Mouse (Mus musculus) forebrain, embryonic 11.5 days (tissue): Measurements from ENCODE around the gene Fntb. TPM values are rescaled to one million over a fixed set of nuclear protein-coding genes. Genes with fewer than 3 reads are reported as not detected.
"Not testable (repeated sequence)": the region's sequence is repeated elsewhere in the genome, so short reads cannot be mapped to it uniquely, and the experiment has no call there.

Source experiments
- ATAC-seq: fragments of 200-750 bp; cut with Nextera tagmentation; replicated peaks from 2 replicates; pipeline ENCODE4 v1.8.0; 2017; ENCODE audit warnings: moderate TSS enrichment; ENCODE audit not compliant: low FRiP score
- DNase-seq: peaks from one replicate; pipeline ENCODE4 v3.0.0-alpha.2; 2017; ENCODE audit warnings: low spot score
- H3K27ac ChIP-seq: fragments of 300-500 bp; sonication (generic); 2 replicates; pipeline ENCODE4 v1.5.1; 2014; ENCODE audit warnings: low read depth, low read length
- H3K27me3 ChIP-seq: fragments of 300-500 bp; sonication (generic); 2 replicates; pipeline ENCODE4 v1.6.1; 2014; ENCODE audit warnings: mild to moderate bottlenecking, low read length, mixed read lengths; ENCODE audit not compliant: control insufficient read depth, insufficient read depth
- H3K36me3 ChIP-seq: fragments of 300-500 bp; sonication (generic); 2 replicates; pipeline ENCODE4 v1.6.1; 2014; ENCODE audit warnings: mild to moderate bottlenecking, low read length, moderate library complexity, mixed read lengths; ENCODE audit not compliant: control insufficient read depth, insufficient read depth
- H3K4me1 ChIP-seq: fragments of 300-500 bp; sonication (generic); replicated peaks from 2 replicates; pipeline ENCODE4 v1.6.1; 2014; ENCODE audit warnings: low read length, mixed read lengths; ENCODE audit not compliant: control insufficient read depth, insufficient read depth
- H3K4me2 ChIP-seq: fragments of 300-500 bp; sonication (generic); 2 replicates; pipeline ENCODE4 v1.6.1; 2014; ENCODE audit warnings: low read depth, mild to moderate bottlenecking, low read length, moderate library complexity, mixed read lengths; ENCODE audit not compliant: severe bottlenecking
- H3K4me3 ChIP-seq: fragments of 300-500 bp; sonication (generic); 2 replicates; pipeline ENCODE4 v1.5.1; 2014; ENCODE audit warnings: low read depth, low read length
- H3K9ac ChIP-seq: fragments of 300-500 bp; sonication (generic); 2 replicates; pipeline ENCODE4 v1.6.1; 2014; ENCODE audit warnings: low read length
- H3K9me3 ChIP-seq: fragments of 300-500 bp; sonication (generic); 2 replicates; pipeline ENCODE4 v1.6.1; 2016; ENCODE audit warnings: low read length, mixed read lengths; ENCODE audit not compliant: control insufficient read depth
- WGBS: fragments of 180-500 bp; shearing (Covaris S2); extraction: QIAGEN DNeasy Blood & Tissue Kit; methylation state at CpG from one replicate; pipeline ENCODE4 v1.1.7; 2014; 5-methylcytosine and 5-hydroxymethylcytosine counted together
- polyA plus RNA-seq: library from polyadenylated mRNA; unstranded; fragments of >200 nt; fragmentation: Nextera tagmentation; extraction: Ambion mirVana; gene quantifications from 2 replicates; pipeline ENCODE4 v1.2.1, GENCODE M21; 2014

Fntb gene
- polyA plus RNA-seq, 1 experiment from 2014 or later: 44.7 TPM

DNA sequence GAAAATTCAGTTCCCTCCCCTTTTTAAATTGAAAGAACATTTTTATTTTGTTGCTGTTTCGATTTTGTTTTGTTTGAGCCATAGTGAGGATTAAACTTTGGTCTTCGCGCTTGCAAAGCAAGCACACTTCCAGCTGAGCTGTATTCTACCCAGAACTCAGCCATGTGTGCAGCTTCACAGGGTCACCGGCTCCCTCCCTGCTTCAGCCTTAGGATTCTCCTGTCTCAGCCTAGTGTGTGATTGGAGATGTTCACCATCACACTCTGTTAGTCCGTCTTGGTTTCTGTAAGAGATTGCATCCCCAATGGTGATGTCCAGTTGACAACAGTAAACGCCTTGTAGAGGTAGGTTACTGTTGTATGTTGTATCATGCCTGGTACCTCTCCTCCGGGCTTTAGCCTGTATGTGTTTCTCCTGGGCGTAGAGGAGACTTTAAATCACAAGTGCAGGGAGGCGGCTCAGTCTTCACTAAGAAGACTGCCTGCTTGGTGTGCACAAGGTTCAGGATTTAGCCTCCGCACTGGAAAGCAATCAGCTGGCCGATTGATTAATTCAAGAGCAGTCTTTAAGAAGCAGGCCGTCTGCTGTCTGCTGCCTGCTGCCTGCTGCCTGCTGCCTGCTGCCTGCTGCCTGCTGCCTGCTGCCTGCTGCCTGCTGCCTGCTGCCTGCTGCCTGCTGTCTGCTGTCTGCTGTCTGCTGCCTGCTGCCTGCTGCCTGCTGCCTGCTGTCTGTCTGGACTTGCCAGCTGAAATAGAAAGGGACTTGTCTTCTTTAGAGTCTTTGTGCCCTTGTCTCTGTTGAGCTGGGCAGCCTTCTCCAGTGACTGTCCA lies 15.5 kb downstream of the Fntb start:
- no peaks in the 10 kb centered on the region for H3K36me3 ChIP-seq
- DNase-seq (no peak), ATAC-seq (no peak)
- no peak overlapping the region for H3K4me2 ChIP-seq
- H3K27me3 ChIP-seq: no peaks in the 10 kb centered on the region
- no peak overlapping the region for H3K4me3 ChIP-seq
- no peak overlapping the region for H3K9ac ChIP-seq
- no peak overlapping the region for H3K27ac ChIP-seq
- H3K4me1 ChIP-seq: no peaks in the 10 kb centered on the region
- no peaks in the 10 kb centered on the region for H3K9me3 ChIP-seq
- 75% methylated on average over 12 of the region's 12 CpGs for WGBS

DNA sequence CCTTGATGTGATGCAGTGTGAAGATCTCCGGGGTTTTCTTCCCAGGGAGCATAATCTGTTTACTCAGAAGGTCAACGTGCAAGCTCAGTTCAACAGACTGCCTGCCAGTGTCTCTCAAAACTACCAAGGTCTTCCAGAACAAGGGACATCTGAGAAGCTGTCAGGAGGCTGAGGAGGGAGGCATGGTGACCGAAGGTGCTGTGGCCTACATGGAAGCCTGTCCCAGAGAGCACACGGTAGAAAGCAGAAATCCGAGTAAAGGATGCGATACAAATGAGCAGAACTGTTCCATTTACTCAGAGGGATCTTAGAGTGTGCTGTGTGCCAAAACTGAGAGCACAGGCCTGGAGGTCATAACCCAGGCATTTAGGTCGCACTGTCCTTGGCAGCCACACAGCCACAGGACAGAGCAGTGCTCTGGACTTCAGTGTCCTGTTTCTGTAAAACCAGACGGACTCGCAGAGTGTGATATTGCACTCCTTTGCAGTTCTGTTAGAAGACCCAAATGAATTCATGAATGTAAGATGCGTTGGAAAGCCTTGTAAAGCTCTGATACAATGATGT lies 18.7 kb downstream of the Fntb start:
- WGBS: 78% methylated on average over 10 of the region's 10 CpGs
- Histone ChIP-seq H3K27me3 (no peaks in the 10 kb centered on the region), H3K36me3 (no peaks in the 10 kb centered on the region), H3K4me1 (no peaks in the 10 kb centered on the region), H3K4me3 (no peak overlapping the region), H3K27ac (no peak overlapping the region), H3K9ac (no peak overlapping the region), H3K9me3 (no peaks in the 10 kb centered on the region), H3K4me2 (no peak overlapping the region)
- ATAC-seq (no peak), DNase-seq (no peak)

DNA sequence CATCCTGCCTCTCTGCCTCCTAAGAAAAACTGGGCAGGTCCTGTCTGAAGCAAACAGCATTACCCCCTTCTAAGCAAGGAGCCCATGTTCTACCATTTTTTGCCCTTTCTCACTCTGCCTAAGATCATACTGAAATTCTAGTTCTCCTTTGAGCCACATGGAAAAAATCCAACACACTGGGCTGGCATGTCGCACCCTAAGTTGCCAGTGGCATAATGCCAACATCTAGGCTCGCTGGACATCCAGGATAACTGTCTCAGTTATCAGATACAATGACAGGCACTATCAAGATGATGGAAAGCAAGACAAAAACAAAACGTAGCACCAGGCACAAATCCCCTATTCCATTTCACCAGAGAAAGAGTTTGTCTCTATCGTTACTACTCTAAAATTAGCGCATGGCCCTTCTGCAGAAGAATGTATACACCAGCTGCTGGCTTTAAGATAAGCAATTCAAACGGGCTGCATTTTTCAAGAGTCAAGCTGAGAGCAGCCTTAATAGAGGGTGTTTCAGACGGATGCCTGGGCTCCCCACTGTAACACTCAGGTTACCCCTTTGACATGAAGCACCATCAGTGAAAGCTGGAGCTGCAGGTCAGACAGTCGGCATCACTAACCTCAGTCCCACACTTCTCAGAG lies 25.2 kb downstream of the Fntb start:
- Histone ChIP-seq H3K27me3 (no peaks in the 10 kb centered on the region), H3K9ac (no peak overlapping the region), H3K4me1 (no peaks in the 10 kb centered on the region), H3K36me3 (no peaks in the 10 kb centered on the region), H3K4me3 (no peak overlapping the region), H3K27ac (no peak overlapping the region), H3K9me3 (no peaks in the 10 kb centered on the region), H3K4me2 (no peak overlapping the region)
- WGBS: 69% methylated on average over 8 of the region's 8 CpGs
- no peak for ATAC-seq
- DNase-seq: no peak

DNA sequence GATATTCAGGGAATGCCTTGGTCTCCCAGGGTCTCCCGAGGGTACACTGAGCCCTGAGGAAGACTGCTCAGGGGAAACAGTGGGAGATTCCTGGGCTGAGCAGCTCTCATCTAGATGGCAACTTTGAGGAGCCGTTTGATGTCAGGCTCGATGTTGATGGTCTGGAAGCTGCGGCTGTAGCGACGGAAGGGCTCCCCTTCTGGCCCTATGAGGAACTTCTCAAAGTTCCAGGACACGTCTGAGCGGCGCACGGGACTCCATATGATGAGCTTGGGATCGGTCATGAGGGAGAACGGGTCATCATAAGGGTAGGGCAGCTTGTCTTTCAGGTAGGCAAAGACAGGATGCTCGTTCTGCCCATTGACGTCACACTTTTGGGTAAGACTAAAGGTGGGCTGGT lies 27.2 kb downstream of the Fntb start:
- WGBS: 57% methylated on average over 14 of the region's 14 CpGs
- DNase-seq, H3K4me3 ChIP-seq, H3K4me2 ChIP-seq, H3K4me1 ChIP-seq, H3K27ac ChIP-seq, H3K27me3 ChIP-seq, H3K9me3 ChIP-seq, H3K9ac ChIP-seq, H3K36me3 ChIP-seq, ATAC-seq: not testable (repeated sequence)

DNA sequence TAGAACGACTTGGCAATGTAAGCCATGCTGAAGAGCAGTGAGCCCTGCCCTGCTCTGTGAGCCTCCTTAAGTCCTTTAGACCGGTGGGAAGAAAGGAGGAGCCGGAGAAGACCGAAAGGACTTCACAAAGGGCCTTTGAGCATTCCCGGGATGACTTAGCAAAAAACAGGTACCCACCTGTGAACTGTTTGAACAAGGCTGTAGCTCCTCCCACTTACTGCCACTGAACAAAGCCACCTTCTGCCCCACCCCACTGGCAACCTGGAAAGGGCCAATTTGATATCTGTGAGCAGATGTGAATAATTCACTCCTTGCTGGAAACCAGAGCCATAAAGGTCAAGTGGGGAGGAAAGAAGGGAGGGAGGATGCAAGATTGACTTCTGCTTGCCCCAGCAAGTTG lies 30.0 kb downstream of the Fntb start, which contains the start of gene Gpx2:
Gpx2 (minus strand) TSS at position 205 of the 400 bp plus-strand sequence.
- WGBS: 81% methylated on average over 5 of the region's 5 CpGs

DNA sequence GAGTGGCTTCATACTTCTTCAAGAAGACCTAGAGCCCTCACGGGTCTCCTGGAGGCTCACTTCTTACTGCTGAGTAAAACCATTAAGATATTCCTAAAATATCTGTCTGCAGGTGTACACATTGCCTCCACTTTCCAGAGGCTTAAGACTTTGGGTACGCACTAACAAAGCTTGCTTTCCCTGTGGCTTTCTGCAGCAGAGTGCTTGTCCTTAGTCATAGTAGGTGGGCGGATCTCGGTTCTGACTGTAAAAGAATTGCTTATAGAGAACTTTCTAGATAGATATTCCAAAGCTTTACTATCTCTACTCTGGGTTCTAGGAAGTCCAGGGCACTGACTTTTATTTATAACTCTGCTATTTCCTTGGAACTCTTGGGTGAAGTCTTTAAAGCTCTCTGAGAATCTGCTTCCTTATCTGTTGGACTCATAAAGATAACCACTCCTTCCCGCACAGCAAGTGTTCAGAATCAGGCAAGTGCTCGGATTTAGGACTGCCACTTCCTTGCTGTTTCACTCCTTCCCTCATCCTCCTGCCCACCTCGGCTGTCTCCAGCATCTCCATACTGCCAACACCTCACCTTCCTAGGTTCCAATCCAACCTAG lies 31.6 kb downstream of the Fntb start:
- DNase-seq (no peak), ATAC-seq (no peak)
- no peak overlapping the region for H3K9ac ChIP-seq
- no peaks in the 10 kb centered on the region for H3K9me3 ChIP-seq
- no peak overlapping the region for H3K27ac ChIP-seq
- H3K27me3 ChIP-seq: no peaks in the 10 kb centered on the region
- H3K4me1 ChIP-seq: no peaks in the 10 kb centered on the region
- H3K4me2 ChIP-seq: no peak overlapping the region
- 86% methylated on average over 7 of the region's 7 CpGs for WGBS
- H3K4me3 ChIP-seq: no peak overlapping the region
- no peaks in the 10 kb centered on the region for H3K36me3 ChIP-seq

More for the DNA sequence above, 30.0 kb downstream of the Fntb start, which contains the start of gene Gpx2:
- H3K27ac ChIP-seq: no peak within 1 kb of the TSS
- H3K27me3 ChIP-seq: no peaks in the 10 kb centered on the region
- DNase-seq: no peak
- H3K4me3 ChIP-seq: no peak within 1 kb of the TSS
- no peaks in the 10 kb centered on the region for H3K4me1 ChIP-seq
- ATAC-seq: no peak
- no peaks in the 10 kb centered on the region for H3K36me3 ChIP-seq
- no peak within 1 kb of the TSS for H3K4me2 ChIP-seq
- H3K9me3 ChIP-seq: no peaks in the 10 kb centered on the region
- H3K9ac ChIP-seq: no peak within 1 kb of the TSS

DNA sequence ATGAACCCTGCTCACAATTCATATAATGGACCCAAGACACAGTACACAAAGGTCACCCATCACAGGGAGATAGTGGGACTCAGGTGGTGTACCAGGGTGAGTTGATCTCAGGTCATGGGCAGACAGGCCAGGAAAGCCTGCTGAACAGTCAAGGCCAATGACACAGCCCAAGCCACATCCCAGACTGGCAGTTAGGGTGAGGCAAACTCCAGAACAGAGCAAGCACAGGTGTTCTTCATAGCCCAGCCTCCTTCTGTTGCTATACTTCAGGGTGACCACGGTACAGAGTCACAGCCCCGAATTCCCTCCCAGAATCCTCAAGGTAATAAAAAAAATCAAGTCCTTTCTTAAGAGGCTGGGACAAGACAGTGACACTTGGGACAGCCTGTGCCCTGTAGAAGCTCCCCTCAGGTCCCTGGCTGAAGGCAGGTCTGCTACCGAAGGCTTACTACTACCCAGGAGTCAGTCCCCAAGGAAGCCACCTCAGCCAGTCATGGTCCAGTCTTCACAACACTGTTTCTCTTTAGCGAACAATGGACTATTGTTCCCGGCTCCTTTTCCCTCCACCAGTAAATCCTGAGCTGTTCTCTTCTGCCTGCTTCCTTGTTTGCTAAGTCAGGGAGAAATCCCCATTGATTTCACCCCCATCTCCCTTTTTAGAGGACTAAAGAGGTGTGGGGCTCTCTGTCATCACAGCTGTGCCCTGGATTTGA lies 32.8 kb downstream of the Fntb start:
- DNase-seq: no peak
- Histone ChIP-seq H3K27ac (no peak overlapping the region), H3K36me3 (no peaks in the 10 kb centered on the region), H3K9me3 (no peaks in the 10 kb centered on the region), H3K4me3 (no peak overlapping the region), H3K27me3 (no peaks in the 10 kb centered on the region), H3K9ac (no peak overlapping the region), H3K4me1 (no peaks in the 10 kb centered on the region), H3K4me2 (no peak overlapping the region)
- WGBS: 47% methylated on average over 5 of the region's 5 CpGs
- no peak for ATAC-seq

DNA sequence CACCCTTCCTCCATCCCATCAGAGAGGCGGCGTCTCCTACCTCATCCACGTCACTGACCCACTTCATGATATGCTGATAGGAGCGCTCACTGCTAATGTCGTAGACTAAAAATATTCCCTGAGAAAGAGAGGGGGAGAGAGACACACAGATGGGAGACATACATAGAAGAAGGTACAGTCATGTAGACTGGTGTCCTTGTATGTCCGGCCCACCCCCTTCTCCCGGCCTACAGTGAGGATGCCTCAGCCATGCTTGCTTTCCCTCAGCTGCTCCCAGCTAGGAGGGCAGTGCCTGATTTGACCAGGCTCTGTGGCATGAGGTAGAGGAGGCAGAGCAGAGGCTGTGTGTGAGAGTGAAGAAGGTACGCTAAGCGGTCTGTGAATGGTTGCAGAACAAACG lies 37.6 kb downstream of the Fntb start:
- Histone ChIP-seq H3K9me3 (no peaks in the 10 kb centered on the region), H3K4me1 (no peaks in the 10 kb centered on the region), H3K4me2 (no peak overlapping the region), H3K4me3 (no peak overlapping the region), H3K9ac (no peak overlapping the region), H3K27ac (no peak overlapping the region), H3K27me3 (no peaks in the 10 kb centered on the region), H3K36me3 (no peaks in the 10 kb centered on the region)
- no peak for ATAC-seq
- 87% methylated on average over 10 of the region's 10 CpGs for WGBS
- DNase-seq: no peak
